Mouse (Mus musculus): ENCODE results near the gene Camta1.

Camta1 gene

DNA sequence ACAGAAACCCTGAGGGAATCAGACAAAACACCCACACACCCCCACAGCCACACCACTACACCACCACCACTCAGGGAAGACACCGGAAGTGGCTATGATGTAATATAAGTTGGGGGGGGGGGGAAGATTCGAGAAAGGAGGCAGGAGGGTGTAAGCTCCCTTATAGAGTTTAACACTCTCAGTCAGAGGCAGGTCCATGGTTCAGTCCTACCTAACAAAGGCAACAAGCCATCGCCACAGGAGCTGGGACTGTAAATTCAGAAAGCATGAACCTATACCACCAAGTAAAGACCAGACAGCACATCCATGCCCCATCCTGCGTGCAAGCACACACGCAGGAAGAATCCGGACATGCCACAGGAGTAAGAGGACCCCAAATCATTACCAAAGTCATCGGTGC is 772.4 kb downstream of the Camta1 start, which contains the start of gene Gm13090:
Gene Gm13090 (plus strand): TSS at position 301 of the 400 bp plus-strand sequence.
- in situ Hi-C loops (cut with MboI, MseI): no loop called here

DNA sequence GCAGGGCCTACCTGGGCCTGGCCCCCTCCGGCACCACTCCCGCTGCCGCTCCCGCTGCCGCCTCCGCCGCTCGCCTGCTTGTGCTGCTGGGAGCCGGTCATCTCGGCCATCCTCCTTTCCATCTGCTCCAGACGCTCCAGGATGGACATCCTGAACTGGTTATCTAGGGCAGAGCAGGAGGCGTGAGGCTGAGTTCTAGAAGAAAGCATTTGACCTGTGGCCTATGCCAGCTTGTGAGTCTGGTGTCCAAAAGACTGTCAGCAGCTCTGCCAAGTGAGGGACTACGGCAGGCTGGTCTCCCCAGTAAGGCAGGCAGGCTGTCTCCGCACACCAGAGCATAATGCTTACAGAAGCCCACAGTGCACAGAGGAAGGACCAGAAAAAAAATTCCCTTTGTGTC is 772.9 kb downstream of the Camta1 start:
- in situ Hi-C loops (cut with MboI, MseI): no loop called here

DNA sequence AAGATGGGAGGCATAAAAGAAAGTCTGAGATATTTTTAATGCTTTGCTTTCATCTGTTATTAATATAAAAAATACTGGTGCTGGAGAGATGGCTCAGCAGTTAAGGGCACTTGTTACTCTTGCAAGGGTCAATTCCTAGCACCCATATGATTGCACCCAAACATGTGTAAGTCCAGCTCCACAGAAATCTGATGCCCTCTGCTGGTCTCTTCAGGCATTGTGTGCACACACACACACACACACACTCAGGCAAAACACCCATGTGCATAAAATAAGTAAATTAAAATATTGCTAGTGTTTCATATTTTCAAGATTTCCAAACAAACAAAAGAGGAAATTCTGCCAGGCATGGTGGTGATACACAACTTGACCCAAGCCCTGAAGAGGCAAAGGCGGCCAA is 774.3 kb downstream of the Camta1 start:
- in situ Hi-C loops (cut with MboI, MseI): no loop called here

DNA sequence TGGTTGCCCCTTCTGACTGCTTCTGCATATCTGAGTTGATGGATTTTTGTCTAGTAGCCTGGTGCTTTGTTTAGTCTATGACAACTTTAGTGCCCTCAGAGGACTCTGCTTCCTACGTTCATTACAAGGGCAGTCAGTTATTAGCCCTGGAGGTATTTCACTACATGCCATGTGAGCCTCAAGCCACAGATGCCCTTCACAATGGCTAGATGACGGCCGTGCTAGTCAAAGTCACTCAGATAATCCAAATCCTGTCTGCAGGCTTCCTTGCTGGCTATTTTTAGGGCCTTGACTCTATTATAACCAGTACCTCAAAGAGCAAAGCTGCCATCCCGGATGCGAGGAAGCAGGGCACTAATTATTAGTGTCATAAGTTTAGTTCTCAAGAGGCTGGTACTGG is 778.6 kb downstream of the Camta1 start:
- in situ Hi-C loops (cut with MboI, MseI): no loop called here

DNA sequence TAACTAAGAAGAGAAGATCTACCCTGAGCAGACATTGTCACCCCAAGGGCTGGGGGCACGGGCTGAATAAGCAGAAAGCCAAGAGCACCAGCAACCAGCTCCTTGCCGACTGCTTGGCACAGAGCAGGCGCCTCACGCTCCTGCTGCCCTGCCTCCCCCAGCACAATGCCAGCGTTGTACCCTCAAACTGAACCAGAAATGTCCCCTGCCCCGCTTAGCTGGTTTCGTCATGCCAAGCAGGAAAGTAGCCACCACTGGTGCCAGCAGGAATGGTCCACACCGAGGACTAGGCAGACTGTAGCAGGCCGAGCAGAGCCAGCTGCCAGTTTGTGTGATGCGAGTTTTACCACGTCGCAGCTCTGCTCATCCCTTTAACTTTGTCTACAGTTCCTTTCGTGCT is 779.7 kb downstream of the Camta1 start:
- in situ Hi-C loops (cut with MboI, MseI): no loop called here

DNA sequence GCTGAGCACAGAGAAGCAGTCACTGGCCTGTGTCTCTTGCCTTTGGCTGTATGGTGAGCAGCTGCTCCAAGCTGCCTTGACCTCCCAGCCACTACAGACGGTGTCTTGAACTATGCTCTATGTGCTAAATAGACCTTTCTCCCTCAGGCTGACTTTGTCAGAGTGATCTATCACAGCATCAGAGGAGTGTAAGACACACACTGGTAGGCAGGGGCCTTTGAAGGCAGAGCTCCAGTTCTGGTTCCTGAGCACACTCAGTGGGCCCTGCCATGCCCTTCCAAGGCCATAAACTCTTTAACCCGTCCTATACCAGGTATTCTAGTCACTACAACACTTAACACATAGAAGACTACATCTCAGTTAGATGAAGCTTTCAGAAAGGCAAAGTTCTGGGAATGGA is 780.3 kb downstream of the Camta1 start:
- in situ Hi-C loops (cut with MboI, MseI): no loop called here

DNA sequence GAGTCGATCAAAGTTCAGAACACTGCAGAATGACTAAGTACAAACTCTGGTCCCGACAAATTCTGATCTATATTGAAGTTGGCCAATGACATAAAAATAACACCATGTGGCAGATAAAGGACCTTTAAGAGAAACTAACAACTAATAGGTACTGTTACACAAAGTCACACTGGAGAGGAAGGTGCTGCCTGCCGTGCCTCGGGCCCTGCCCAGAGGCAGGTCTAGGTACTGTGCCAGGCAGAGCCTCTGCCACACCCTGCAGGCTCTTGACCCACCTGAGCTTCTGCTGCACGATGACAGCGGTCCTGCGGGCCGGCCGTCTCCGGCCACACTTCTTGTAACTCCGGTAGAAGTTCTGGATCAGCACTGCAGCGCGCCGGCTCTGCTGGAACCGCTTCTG is 786.9 kb downstream of the Camta1 start:
- in situ Hi-C loops (cut with MboI, MseI): loop anchor here (5.0 to 25.0 kb wide), 2 partner anchors 67 to 1387 kb away; no protein-coding TSS in a partner anchor

DNA sequence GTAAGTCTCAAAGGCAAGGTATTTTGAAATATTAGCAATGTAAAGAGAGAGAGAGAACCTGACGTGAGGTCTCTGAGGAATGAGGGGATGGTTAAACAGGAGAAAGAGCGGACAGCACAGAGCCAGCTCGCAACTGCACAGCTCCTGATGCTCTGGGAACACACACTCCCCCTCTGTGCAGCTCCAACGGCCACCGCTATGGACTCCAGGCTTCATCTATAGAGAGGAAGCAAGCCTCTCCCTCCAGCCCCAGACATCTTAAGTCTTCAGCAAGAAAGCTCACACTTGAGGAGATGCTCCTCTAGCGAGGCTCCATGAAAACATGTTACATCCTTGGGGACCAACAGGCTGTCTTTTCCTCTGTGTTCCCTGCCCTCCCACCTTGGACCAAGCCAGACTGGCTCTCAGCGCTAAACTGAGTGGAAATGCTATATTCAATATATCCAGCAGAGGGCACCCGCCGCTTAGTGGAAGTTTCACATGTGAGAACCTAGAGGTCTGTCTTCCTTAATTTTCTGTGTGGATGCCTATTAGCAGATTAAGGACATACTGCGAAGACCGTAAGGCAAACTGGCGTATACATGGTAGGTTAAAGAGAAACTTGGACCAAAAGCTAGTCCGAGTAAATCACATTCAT is 788.5 kb downstream of the Camta1 start:
- in situ Hi-C loops (cut with MboI, MseI): loop anchor here in 1 of 2 experiments (25.0 kb wide), 1 partner anchor 1389 kb away; no protein-coding TSS in a partner anchor

DNA sequence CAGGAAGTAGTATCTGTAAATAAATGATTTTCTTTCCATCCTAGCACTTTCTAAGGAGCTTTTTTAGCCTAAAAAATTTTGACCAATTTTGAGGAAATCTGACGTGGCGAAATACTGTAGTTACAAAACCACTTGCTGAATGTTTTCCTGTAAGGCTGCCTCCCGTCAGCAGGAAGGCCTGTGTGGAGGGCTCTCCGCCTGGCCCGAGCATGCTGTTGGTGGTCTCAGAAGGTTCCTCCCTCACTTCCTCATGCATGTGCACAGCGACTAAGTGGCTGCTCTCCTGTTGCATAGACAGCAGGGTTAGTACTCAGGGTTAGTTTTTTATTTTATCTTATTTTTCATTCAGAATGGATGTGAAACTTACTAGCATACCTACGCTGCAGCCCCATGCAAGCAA is 790.7 kb downstream of the Camta1 start:
- in situ Hi-C loops (cut with MboI, MseI): loop anchor here in 1 of 2 experiments (25.0 kb wide), 1 partner anchor 1391 kb away; no protein-coding TSS in a partner anchor

DNA sequence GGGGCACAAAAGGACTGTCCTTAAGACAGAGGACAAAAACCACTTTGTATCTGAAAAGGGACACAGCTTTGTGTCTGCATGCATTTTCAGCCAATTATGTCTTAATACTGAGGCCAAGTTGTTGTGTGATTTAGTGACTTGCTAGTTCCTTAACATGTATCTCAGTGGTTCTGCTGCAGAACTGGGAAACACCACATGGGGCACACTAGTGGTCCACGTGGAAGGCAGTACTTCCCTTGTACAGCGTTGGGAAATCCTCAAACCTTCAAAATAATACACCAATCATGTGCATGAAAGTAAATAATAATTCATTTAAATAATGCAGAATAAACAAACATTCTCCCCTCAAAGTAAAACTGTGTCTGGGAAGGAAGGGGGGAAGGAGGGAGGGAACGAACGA is 792.9 kb downstream of the Camta1 start:
- in situ Hi-C loops (cut with MboI, MseI): loop anchor here in 1 of 2 experiments (25.0 kb wide), 1 partner anchor 1394 kb away; no protein-coding TSS in a partner anchor

DNA sequence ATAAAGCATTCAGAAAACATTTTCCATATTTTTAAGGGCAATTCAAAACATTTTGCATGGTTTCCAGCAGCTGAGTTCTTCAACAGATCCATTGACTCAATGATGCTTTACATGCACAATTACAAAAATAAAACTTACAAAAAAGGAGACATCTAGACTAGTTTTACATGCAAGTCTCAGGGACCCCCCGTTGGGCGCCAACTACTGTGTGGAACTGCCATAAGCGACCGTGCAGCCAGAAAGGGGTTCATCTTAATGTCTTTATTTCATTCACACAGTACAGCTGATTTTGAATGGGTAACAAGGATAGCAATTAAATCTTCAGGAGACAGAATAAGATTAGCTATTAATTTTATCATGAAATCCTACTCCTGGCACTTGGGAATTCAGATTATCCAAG is 802.1 kb downstream of the Camta1 start:
- in situ Hi-C loops (cut with MboI, MseI): loop anchor here (5.0 to 25.0 kb wide), 3 partner anchors 805 to 1403 kb away; partner anchors contain the start of gene Camta1 (in 1 of the 2)

DNA sequence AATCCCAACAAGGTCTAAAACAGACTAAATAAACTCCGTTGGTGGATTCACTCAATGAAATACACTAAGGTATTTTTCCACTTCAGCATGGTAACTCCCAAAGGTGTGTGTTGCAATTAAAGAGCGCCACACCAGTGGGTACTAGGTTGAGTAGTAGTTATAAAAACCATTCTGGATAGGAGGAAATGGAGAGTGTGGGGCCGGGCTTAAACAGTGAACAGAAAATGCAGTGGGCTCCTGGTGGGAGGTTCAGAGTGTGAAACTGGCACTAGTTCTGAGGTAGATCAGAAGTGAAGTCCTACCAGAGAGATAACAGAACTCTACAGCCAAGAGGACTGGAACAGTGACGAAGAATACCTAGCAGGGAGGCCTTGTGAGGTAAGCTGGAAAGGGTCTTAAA is 803.0 kb downstream of the Camta1 start:
- in situ Hi-C loops (cut with MboI, MseI): loop anchor here (5.0 to 25.0 kb wide), 3 partner anchors 806 to 1404 kb away; partner anchors contain the start of gene Camta1 (in 1 of the 2)

DNA sequence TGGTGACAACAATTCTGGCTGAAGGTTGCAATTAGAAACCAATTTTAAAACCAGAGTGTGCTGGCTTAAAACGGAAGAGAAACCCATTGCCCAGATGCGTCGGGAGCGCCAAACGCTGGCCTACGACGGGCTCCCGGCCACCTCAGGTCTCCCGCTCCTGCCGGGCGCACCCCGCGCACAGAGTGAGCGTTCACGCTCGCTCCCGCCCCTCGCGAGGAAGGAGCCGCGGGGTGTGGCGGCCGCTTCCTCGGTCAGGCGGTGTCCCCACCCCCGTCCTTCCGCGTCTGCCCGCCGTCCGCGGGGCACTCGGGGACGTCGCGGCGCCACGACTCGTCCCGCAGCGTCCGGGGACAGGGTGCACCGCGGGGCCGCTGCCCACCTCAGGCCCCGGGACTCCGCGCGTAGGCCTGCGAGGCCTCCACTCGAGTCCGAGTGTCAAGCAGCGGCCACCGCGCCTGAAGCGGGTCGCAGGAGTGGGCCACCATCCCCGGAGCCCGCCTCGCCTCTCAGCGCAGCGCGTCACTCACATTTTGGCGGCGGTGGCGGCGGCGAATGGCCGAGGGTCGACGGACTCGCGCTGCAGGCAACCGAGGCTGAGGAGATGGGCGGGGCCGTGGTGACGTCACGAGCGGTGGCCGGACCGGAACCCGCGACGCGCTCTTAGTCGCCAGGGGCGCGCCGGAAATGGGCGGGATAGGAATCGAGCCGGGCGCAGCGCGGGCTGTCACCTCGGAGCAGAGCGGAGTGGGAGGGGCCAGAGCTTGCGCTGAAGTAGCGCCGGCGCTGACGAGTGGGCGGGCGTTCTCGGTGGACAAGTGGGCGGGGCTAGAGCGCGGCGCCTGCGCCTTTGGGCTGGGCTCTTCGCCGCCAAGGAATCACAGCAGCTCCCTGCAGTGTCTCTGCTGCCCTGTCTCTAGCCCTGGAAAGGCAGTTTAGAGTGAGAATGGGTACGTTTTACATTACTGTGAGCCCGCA is 804.0 kb downstream of the Camta1 start, which contains the start of gene Vamp3:
Gene Vamp3 (minus strand): TSS at position 617 of the 975 bp plus-strand sequence.
- in situ Hi-C loops (cut with MboI, MseI): loop anchor here (5.0 to 25.0 kb wide), 3 partner anchors 807 to 1405 kb away; partner anchors contain the start of gene Camta1 (in 1 of the 2)

DNA sequence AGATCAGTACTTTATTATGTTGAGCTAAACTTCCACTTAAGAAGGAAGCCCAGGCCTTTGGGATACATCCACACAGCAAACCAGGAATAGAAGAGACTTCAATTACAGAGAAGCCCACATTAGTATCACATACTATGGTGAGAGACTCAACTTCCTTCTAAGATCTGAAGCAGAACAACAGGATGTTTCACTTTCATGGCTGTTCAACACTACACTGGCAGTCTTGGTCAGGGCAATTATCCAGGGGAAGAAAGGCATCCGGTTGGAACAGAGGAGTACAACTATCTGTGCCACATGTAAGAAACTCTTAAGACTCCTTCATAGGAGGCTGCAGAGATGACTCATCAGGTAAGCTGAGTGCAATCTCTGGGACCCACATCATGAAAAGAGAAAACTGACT is 810.5 kb downstream of the Camta1 start:
- in situ Hi-C loops (cut with MboI, MseI): loop anchor here in 1 of 2 experiments (10.0 to 25.0 kb wide), 2 partner anchors 814 to 1411 kb away; partner anchors contain the start of gene Camta1

DNA sequence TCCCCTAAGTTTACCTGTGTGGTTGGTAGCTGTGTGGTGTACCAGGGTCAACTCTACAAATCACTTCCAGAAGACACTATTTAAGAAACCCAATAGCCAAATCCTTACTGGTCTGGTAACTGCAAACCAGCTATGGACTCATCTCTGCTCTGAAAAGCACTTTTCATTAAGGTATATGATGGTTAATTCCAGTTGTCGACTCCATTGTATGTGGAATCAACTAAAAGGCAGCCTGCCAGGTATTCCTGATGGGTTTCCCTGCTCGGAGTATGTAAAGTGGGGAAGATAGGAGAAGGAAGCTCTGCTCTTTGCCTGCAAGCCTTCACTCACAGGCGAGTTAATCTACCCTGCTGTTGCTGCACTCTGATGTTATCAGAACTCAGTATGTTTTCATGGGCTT is 815.2 kb downstream of the Camta1 start:
- in situ Hi-C loops (cut with MboI, MseI): loop anchor here in 1 of 2 experiments (10.0 kb wide), 1 partner anchor 1248 kb away; the partner anchor contains the start of genes Hes3 and Icmt

DNA sequence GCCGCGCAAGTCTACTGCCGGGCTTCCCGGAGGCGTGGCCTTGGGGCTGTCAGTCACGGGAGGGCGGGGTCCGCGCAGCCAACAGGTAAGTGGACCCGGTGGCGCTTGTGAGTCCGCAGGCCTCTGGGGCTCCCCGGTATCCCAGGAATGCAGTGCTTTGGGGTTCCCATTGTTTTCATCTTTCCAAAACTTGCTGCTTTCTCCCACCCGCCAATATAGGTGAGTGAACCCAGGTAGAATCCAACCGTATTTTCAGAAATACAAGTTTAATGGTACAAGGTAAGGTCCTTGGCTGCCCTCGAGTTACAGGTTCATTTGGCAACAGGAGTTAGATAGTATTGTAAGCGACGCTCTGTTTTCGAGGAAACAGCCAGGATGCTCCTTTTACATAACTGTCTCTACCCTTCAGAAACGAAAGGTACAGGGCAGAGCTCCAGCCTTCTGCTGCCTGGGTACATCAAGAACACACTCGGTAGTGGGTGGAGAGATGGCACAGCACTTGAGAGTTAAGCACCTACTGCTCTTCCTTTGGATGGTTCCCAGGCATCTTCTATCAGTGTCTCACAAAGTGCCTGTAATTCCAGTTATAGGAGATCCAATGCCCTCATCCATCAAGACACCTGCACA is 816.6 kb downstream of the Camta1 start:
- in situ Hi-C loops (cut with MboI, MseI): loop anchor here in 1 of 2 experiments (10.0 kb wide), 1 partner anchor 1250 kb away; the partner anchor contains the start of genes Hes3 and Icmt

DNA sequence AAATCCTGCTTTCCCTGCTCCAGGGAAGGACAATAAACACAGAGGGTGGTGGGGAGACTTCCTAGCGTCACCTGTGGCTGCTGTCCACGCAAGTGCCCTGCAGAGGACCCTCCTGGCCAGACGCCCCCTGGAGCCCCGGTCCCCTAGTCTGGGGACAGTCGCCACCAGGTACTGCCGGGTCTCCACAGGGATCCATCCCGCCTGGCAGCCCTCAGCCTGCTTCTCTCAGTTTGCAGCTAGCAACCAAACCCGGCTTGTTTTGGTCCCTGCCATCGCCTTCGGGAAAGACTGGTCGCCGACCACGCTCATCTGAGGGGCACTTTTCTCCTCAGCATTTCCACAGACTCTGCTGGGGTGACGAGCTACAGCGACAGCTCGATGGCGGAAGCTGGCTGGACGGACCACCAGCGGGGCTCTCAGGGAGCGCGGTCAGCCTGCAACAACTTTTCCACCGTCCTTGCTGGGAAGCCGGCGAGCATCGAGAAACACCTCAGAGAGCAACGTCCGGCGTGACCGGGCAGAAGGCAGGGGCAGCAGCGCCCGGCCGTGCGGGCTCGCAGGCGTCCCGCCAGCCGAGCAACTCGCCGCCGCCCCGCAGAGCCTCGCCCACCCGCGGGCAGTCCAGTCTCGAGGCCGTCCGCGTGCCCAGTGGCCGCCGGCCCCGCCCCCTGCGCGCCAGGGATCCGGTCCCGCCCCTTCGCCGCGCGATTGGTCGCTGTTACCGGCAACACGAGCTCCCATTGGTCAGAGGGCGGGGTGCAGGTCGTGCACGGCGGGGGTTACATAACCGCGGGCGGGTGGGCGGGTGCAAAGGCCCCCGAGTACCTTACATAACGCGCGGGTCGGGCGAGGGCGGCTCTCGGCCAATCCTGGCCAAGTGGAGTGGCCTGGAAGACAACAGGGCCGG is 817.4 kb downstream of the Camta1 start, which contains the start of gene Per3:
Gene Per3 (minus strand): TSS at position 629 of the 907 bp plus-strand sequence.
- in situ Hi-C loops (cut with MboI, MseI): loop anchor here in 1 of 2 experiments (10.0 kb wide), 1 partner anchor 1251 kb away; the partner anchor contains the start of genes Hes3 and Icmt

DNA sequence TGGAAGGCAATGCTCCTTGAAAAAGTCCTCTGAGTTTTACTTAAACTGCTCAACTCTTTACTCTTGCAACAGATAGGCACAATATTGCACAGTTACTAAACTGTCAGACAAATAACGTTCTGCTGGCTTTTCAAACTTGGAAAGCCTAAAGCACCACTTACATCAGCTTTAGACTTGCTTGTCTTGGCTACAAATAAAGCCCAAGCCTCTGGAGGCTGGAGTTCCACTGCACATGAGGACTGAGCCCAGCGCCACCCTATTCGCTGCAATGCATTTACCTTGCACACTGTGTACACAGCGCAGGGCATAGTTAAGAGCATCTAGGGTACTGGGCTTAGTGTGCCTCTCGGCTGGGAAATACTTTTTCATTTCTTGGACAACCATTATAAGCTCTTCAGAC is 818.4 kb downstream of the Camta1 start:
- in situ Hi-C loops (cut with MboI, MseI): loop anchor here in 1 of 2 experiments (10.0 kb wide), 1 partner anchor 1252 kb away; the partner anchor contains the start of genes Hes3 and Icmt

DNA sequence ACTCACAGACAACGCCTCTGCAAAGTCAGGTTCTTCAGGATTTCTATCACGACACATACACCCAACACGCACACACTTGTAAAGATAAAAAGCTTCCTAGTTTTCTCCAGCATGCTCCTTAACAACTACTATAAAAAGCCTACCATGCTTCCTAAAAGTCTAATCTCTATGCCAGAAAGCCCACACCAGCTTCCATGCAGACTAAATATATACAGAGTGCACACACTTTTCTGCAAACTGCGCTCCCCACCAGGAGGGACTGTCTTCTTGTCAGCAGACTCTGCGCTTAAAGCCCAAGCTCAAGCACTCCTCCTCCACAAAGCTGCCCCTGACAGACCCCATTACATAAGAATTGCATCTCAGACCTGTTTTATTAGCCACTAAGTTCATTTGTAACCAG is 820.2 kb downstream of the Camta1 start:
- in situ Hi-C loops (cut with MboI, MseI): loop anchor here in 1 of 2 experiments (10.0 kb wide), 1 partner anchor 1253 kb away; the partner anchor contains the start of genes Hes3 and Icmt

DNA sequence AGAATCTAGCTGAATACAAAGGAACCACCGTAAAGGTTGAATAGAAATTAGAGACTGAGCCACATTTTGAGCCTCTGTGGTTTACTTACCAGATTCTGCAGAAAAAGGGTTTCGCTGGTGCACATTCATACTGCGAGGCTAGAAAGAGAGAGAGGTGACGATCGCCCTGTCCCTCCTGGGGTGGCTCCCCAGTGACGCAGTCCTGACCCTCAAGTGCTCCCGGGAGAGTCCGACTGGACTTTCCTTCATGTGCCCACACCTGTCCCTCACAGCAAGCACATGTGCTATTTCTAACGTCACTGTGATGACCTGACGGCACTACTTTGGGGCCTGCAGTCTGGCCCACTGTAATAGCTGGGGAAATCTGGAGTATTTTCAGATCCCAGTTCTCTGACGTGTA is 823.9 kb downstream of the Camta1 start:
- in situ Hi-C loops (cut with MboI, MseI): no loop called here

All from T-helper 17 cell (primary cell).